Mouse (Mus musculus) kidney, adult 2 months (tissue): ENCODE measurements around the gene Edem3. TPM values are rescaled to one million over a fixed set of nuclear protein-coding genes. Genes with fewer than 3 reads are reported as not detected.

Experiments used
- DNase-seq: peaks from one replicate; pipeline ENCODE4 v3.0.0; 2021
- H3K27ac ChIP-seq: fragments of 200-500 bp; 2 replicates; pipeline ENCODE4 v1.5.1; 2012; ENCODE audit warnings: low read depth, low read length, control low read depth, inconsistent platforms; ENCODE audit not compliant: insufficient read depth
- H3K27me3 ChIP-seq: fragments of 200-500 bp; replicated peaks from 2 replicates; pipeline ENCODE4 v1.6.1; 2012; ENCODE audit warnings: mild to moderate bottlenecking, moderate library complexity, low read length, inconsistent platforms; ENCODE audit not compliant: control insufficient read depth, insufficient read depth
- H3K36me3 ChIP-seq: fragments of 200-500 bp; 2 replicates; pipeline ENCODE4 v1.6.1; 2012; ENCODE audit warnings: mild to moderate bottlenecking, moderate library complexity, low read length, inconsistent platforms; ENCODE audit not compliant: control insufficient read depth, insufficient read depth
- H3K4me1 ChIP-seq: fragments of 200-500 bp; 2 replicates; pipeline ENCODE4 v1.6.1; 2011; ENCODE audit warnings: low read length; ENCODE audit not compliant: control insufficient read depth, insufficient read depth
- H3K4me3 ChIP-seq: fragments of 200-500 bp; 2 replicates; pipeline ENCODE4 v1.5.1; 2011; ENCODE audit warnings: mild to moderate bottlenecking, low read depth, low read length, control low read depth; ENCODE audit not compliant: insufficient read depth
- CTCF ChIP-seq: fragments of 200-500 bp; conservative IDR thresholded peaks from 2 replicates; pipeline ENCODE4 v1.5.1; 2011; ENCODE audit warnings: low read depth, mild to moderate bottlenecking, control low read depth, low read length, moderate library complexity, mixed read lengths; ENCODE audit not compliant: insufficient read depth, insufficient read length
- POLR2A ChIP-seq: fragments of 200-500 bp; IDR thresholded peaks from one replicate; pipeline ENCODE4 v1.6.1; 2011; ENCODE audit warnings: low read depth, low read length, control low read depth
- WGBS: fragments of 180-500 bp; shearing (Covaris S2); methylation state at CpG from one replicate; pipeline ENCODE4 v1.1.7; 2018; 5-methylcytosine and 5-hydroxymethylcytosine counted together
- polyA plus RNA-seq: library from polyadenylated mRNA; depleted of rRNA; stranded (reverse); fragments of >200 nt; gene quantifications from 2 replicates; pipeline ENCODE4 v1.2.3, GENCODE M21; 2012

The Edem3 gene
- polyA plus RNA-seq, 1 experiment = 9.5 TPM

- Histone ChIP-seq H3K27me3 (no peaks in the 10 kb centered on the region), H3K4me1 (peaks cover 13% of the 10 kb centered on the region; the same call in 1 of the 2 replicates), H3K36me3 (no peaks in the 10 kb centered on the region), H3K27ac (no peak overlapping the region), H3K4me3 (no peak overlapping the region)
- no peak for TF ChIP-seq CTCF
- no peak for TF ChIP-seq POLR2A
- DNase-seq = no peak
- WGBS = 70% methylated on average over 7 of the region's 7 CpGs
Observed at GRCm38 (mm10) chr1:151711062-151711461, 44.1 kb upstream of the Edem3 start.

GRCm38 (mm10) chr1:151712664-151713063, 42.5 kb upstream of the Edem3 start:
- Histone ChIP-seq H3K4me3 (no peak overlapping the region), H3K27ac (no peak overlapping the region), H3K27me3 (no peaks in the 10 kb centered on the region), H3K36me3 (no peaks in the 10 kb centered on the region), H3K4me1 (peaks cover 19% of the 10 kb centered on the region)
- no peak for DNase-seq
- TF ChIP-seq POLR2A (no peak), CTCF (no peak)
- WGBS = 69% methylated on average over 5 of the region's 5 CpGs

- Histone ChIP-seq H3K27ac (no peak overlapping the region), H3K36me3 (no peaks in the 10 kb centered on the region), H3K4me1 (peaks cover 21% of the 10 kb centered on the region), H3K4me3 (no peak overlapping the region), H3K27me3 (no peaks in the 10 kb centered on the region)
- TF ChIP-seq CTCF (no peak), POLR2A (no peak)
- no peak for DNase-seq
Observed at GRCm38 (mm10) chr1:151713622-151714021, 41.5 kb upstream of the Edem3 start.

GRCm38 (mm10) chr1:151716024-151716710, 39.0 kb upstream of the Edem3 start:
- Histone ChIP-seq H3K27ac (peak overlapping the region; percentile 93), H3K4me3 (no peak overlapping the region), H3K27me3 (no peaks in the 10 kb centered on the region), H3K36me3 (no peaks in the 10 kb centered on the region), H3K4me1 (peaks cover 28% of the 10 kb centered on the region)
- WGBS = 41% methylated on average over 11 of the region's 11 CpGs
- peak; percentile 93 for DNase-seq
- TF ChIP-seq CTCF (no peak; the same call in 1 of the 2 replicates), POLR2A (no peak)

GRCm38 (mm10) chr1:151717624-151718023, 37.5 kb upstream of the Edem3 start:
- Histone ChIP-seq H3K27me3 (no peaks in the 10 kb centered on the region), H3K27ac (no peak overlapping the region), H3K36me3 (no peaks in the 10 kb centered on the region), H3K4me3 (no peak overlapping the region), H3K4me1 (peaks cover 27% of the 10 kb centered on the region)
- DNase-seq = no peak
- WGBS = 92% methylated on average over 5 of the region's 5 CpGs
- TF ChIP-seq CTCF = no peak
- no peak for TF ChIP-seq POLR2A

- Histone ChIP-seq H3K4me1 (peaks cover 27% of the 10 kb centered on the region), H3K36me3 (no peaks in the 10 kb centered on the region), H3K27ac (no peak overlapping the region), H3K4me3 (no peak overlapping the region), H3K27me3 (no peaks in the 10 kb centered on the region)
- DNase-seq = no peak
- no peak for TF ChIP-seq POLR2A
- TF ChIP-seq CTCF = no peak
- 75% methylated on average over 8 of the region's 8 CpGs for WGBS
Observed at GRCm38 (mm10) chr1:151718575-151718974, 36.6 kb upstream of the Edem3 start.

GRCm38 (mm10) chr1:151719911-151720310, 35.3 kb upstream of the Edem3 start:
- TF ChIP-seq POLR2A (no peak), CTCF (no peak)
- peak overlapping the region; percentile 41 for H3K27ac ChIP-seq
- no peaks in the 10 kb centered on the region for H3K36me3 ChIP-seq
- DNase-seq = peak; percentile 81
- no peaks in the 10 kb centered on the region for H3K27me3 ChIP-seq
- 42% methylated on average over 5 of the region's 5 CpGs for WGBS
- H3K4me1 ChIP-seq = peaks cover 27% of the 10 kb centered on the region
- no peak overlapping the region for H3K4me3 ChIP-seq
